Mouse (Mus musculus) neural tube, embryonic 11.5 days (tissue): ENCODE results near the gene Dnajb1. TPM values are rescaled to one million over a fixed set of nuclear protein-coding genes. Genes with fewer than 3 reads are reported as not detected.
"Not testable (repeated sequence)": the region's sequence is repeated elsewhere in the genome, so short reads cannot be mapped to it uniquely, and the experiment has no call there.

Experiments used
- ATAC-seq: fragments of 200-750 bp; cut with Nextera tagmentation; 2 replicates; pipeline ENCODE4 v1.8.0; 2017; ENCODE audit warnings: moderate number of reproducible peaks, mild to moderate bottlenecking, moderate TSS enrichment, moderate library complexity; ENCODE audit not compliant: insufficient read depth, low FRiP score, low TSS enrichment
- DNase-seq: peaks from one replicate; pipeline ENCODE4 v3.0.0-alpha.2; 2015; ENCODE audit warnings: low spot score
- H3K27ac ChIP-seq: fragments of 300-500 bp; sonication (generic); 2 replicates; pipeline ENCODE4 v1.5.1; 2014; ENCODE audit warnings: low read depth, mild to moderate bottlenecking, low read length
- H3K27me3 ChIP-seq: fragments of 300-500 bp; sonication (generic); 2 replicates; pipeline ENCODE4 v1.6.1; 2014; ENCODE audit warnings: mild to moderate bottlenecking, low read length, mixed read lengths; ENCODE audit not compliant: control insufficient read depth, insufficient read depth
- H3K36me3 ChIP-seq: fragments of 300-500 bp; sonication (generic); 2 replicates; pipeline ENCODE4 v1.6.1; 2014; ENCODE audit warnings: mild to moderate bottlenecking, low read length, moderate library complexity, mixed read lengths; ENCODE audit not compliant: control insufficient read depth, insufficient read depth
- H3K4me1 ChIP-seq: fragments of 300-500 bp; sonication (generic); 2 replicates; pipeline ENCODE4 v1.6.1; 2014; ENCODE audit warnings: low read length, mixed read lengths; ENCODE audit not compliant: control insufficient read depth, insufficient read depth
- H3K4me2 ChIP-seq: fragments of 300-500 bp; sonication (generic); 2 replicates; pipeline ENCODE4 v1.6.1; 2014; ENCODE audit warnings: low read depth, mild to moderate bottlenecking, moderate library complexity
- H3K4me3 ChIP-seq: fragments of 300-500 bp; sonication (generic); 2 replicates; pipeline ENCODE4 v1.5.1; 2014; ENCODE audit warnings: low read depth, low read length
- H3K9ac ChIP-seq: fragments of 300-500 bp; sonication (generic); 2 replicates; pipeline ENCODE4 v1.6.1; 2014; ENCODE audit warnings: mild to moderate bottlenecking, low read length
- H3K9me3 ChIP-seq: fragments of 300-500 bp; sonication (generic); 2 replicates; pipeline ENCODE4 v1.6.1; 2016; ENCODE audit warnings: low read length; ENCODE audit not compliant: control insufficient read depth
- WGBS: fragments of 180-500 bp; shearing (Covaris S2); extraction: QIAGEN DNeasy Blood & Tissue Kit; methylation state at CpG from one replicate; pipeline ENCODE4 v1.1.7; 2014; 5-methylcytosine and 5-hydroxymethylcytosine counted together
- polyA plus RNA-seq: library from polyadenylated mRNA; unstranded; fragments of >200 nt; fragmentation: Nextera tagmentation; extraction: Ambion mirVana; gene quantifications from 2 replicates; pipeline ENCODE4 v1.2.1, GENCODE M21; 2014

Dnajb1 gene
- polyA plus RNA-seq, 1 experiment from 2014 or later, result 68.9 TPM

DNA sequence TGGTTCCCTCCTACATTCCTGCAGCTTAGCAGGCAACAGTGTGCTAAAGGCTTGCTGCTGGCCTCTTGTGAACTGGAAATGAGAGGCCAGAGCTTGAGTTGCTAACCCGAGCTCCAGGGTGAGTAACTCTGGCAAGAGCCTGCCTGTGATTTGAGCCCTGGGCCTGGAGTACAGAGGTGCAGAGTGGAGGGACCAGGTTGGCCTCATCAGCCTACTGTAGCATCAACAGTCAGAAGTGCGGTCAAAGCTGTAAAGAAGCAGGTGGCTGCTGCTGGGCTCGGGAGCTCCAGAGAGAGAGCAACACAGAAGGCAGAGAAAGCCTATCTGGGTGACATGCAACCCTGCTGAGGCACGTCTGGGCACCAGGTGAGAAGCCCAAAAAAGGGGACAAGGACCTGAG is 38.8 kb upstream of the Dnajb1 start:
- Histone ChIP-seq H3K9me3 (no peaks in the 10 kb centered on the region), H3K4me3 (no peak overlapping the region), H3K4me2 (no peak overlapping the region), H3K27me3 (no peaks in the 10 kb centered on the region), H3K9ac (no peak overlapping the region), H3K4me1 (peaks cover 9% of the 10 kb centered on the region), H3K36me3 (peaks cover 17% of the 10 kb centered on the region), H3K27ac (no peak overlapping the region)
- ATAC-seq (no peak), DNase-seq (no peak)
- WGBS, result 79% methylated on average over 4 of the region's 4 CpGs

DNA sequence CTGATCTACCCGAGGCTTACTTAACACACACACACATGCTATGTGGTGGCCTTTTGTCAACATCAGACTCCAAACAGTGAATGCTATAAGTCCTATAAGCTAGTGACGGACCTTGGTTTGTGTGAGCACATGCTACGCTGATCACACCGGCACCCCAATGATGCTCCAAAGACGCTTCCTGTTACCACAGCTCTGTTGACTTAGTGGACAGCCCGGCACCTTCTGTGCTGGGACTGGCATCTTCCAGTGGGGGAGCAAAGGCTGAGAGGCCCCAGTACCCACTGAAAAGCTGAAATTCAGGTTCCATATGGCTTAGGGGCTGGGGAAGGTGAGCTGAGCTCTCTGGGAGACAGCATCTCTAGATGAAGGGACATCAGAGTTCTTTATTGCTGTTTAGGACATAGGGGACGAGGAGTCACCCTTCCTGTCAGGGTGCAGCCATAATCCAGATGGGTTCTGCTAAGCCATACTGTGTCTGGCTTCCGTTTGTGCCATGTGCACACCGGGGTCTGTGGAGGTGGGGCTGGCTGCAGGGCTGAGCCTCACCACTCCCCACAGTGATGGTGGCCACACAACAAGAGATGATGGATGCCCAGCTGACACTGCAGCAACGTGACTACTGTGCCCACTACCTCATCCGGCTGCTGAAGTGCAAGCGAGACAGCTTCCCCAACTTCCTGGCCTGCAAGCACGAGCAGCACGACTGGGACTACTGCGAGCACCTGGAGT is 37.6 kb upstream of the Dnajb1 start:
- 92% methylated on average over 12 of the region's 15 CpGs for WGBS
- Histone ChIP-seq H3K27ac (no peak overlapping the region), H3K4me1 (peaks cover 9% of the 10 kb centered on the region), H3K4me3 (no peak overlapping the region), H3K4me2 (no peak overlapping the region), H3K36me3 (peaks cover 17% of the 10 kb centered on the region), H3K9ac (no peak overlapping the region), H3K27me3 (no peaks in the 10 kb centered on the region), H3K9me3 (no peaks in the 10 kb centered on the region)
- no peak for DNase-seq
- ATAC-seq, result no peak

DNA sequence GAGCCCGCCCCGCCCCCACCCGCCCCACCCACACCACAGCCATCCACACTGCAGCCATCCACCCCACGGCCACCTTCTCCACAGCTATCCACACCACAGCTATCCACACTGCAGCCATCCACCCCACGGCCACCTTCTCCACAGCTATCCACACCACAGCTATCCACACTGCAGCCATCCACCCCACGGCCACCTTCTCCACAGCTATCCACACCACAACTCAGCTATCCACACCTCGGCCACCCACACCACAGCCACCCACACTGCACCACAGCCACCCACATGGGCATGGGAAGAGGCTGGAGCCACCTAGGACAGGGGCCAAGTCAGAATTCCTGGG is 37.0 kb upstream of the Dnajb1 start:
- H3K27me3 ChIP-seq, H3K4me2 ChIP-seq, H3K4me3 ChIP-seq, H3K4me1 ChIP-seq, ATAC-seq, DNase-seq, H3K9ac ChIP-seq, H3K27ac ChIP-seq, H3K9me3 ChIP-seq: not testable (repeated sequence)
- 98% methylated on average over 5 of the region's 7 CpGs for WGBS
- H3K36me3 ChIP-seq, result peaks cover 17% of the 10 kb centered on the region

DNA sequence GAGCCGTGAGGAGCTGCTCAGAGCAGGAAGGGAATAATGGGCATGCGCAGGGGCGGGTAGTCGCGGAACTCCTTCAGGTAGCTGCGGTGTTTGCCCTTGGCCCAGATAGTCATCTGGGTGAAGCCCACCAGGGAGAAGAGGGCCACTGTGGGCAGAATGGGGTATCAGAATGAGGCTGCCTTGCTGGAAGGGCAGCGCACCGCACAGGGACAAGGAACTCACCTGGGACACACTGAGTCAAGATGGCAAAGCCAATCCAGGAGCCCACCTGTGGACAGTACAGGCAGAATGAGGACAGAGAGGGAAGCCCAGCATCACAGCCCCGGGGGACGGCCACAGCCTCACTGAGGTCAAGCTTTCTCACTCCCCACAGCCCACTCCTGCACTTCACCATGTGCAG is 36.2 kb upstream of the Dnajb1 start:
- no peak overlapping the region for H3K4me2 ChIP-seq
- no peak overlapping the region for H3K9ac ChIP-seq
- no peak overlapping the region for H3K27ac ChIP-seq
- 93% methylated on average over 10 of the region's 10 CpGs for WGBS
- H3K36me3 ChIP-seq, result peaks cover 17% of the 10 kb centered on the region
- peaks cover 11% of the 10 kb centered on the region for H3K4me1 ChIP-seq
- DNase-seq, result no peak
- H3K9me3 ChIP-seq, result no peaks in the 10 kb centered on the region
- no peaks in the 10 kb centered on the region for H3K27me3 ChIP-seq
- ATAC-seq, result no peak
- H3K4me3 ChIP-seq, result no peak overlapping the region

DNA sequence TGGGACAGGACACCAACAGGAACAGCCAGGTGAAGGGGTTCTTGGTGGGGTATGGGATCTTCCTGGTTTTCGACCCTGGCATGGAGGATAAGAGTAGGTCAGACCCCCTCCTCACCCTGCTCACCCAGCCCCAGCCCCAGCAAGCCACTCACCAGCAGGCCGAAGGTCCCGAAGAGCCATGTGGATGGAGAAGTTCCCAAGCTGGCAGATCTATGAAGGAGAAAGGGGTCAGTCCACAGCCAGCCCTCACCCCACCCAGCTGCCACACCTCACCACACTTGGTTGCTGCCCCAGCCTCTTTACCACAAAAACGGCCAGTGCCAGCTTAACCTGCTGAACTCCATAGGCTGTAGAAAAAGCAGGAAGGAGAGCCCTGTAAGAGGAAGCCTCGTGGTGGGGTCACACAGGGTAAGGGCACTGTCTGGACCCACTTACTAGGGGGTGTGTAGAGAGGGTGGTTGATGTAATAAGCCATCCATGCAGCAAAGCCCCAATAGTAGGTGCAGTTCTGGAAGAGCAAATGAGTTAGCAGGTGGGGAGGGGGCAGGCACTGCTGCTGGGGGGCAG is 35.7 kb upstream of the Dnajb1 start:
- DNase-seq, result no peak
- Histone ChIP-seq H3K4me1 (peaks cover 14% of the 10 kb centered on the region), H3K9me3 (no peaks in the 10 kb centered on the region), H3K4me3 (no peak overlapping the region), H3K27me3 (no peaks in the 10 kb centered on the region), H3K36me3 (peaks cover 17% of the 10 kb centered on the region), H3K27ac (no peak overlapping the region), H3K9ac (no peak overlapping the region), H3K4me2 (no peak overlapping the region)
- ATAC-seq, result no peak
- WGBS, result 95% methylated on average over 5 of the region's 5 CpGs

DNA sequence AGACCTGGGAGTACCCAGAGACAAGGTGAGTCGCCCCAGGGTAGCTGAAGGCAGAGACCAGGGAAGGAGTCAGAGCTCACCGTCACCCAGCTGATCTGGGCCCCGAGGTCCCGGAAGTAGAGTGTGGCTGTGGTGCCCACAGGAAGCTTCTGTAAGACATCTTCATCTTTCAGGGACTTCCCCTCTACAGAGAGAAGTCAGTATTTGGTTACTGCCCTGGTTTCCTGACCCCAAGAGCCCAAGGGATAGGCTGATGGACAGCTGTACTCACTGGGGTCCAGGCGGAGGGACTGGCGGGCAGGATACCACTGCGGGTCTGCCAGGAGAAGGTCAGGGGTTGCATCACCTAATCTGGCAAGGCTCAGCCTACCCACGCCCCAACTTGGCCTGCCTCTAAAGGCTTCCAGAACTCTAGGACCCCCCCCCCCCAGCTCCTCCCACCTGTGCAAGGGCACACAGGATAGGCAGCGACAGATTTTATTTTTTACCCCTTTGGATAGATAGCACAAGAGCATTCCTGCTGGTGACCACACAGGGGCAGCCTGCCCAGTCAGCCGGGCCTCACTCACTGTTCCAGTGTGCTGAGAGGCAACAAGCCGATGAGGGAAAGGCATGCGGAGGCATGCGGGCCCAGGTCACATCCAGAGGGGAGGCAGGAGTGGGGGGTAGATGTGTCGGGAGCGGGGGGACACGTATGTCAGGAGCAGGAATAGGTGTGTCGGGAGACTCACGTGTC is 34.7 kb upstream of the Dnajb1 start:
- Histone ChIP-seq H3K9me3 (no peaks in the 10 kb centered on the region), H3K4me2 (no peak overlapping the region), H3K9ac (no peak overlapping the region; the same call in 1 of the 2 replicates), H3K27ac (no peak overlapping the region), H3K4me3 (no peak overlapping the region), H3K27me3 (no peaks in the 10 kb centered on the region), H3K4me1 (peaks cover 13% of the 10 kb centered on the region), H3K36me3 (peaks cover 17% of the 10 kb centered on the region)
- 88% methylated on average over 18 of the region's 18 CpGs for WGBS
- ATAC-seq (no peak), DNase-seq (no peak)

DNA sequence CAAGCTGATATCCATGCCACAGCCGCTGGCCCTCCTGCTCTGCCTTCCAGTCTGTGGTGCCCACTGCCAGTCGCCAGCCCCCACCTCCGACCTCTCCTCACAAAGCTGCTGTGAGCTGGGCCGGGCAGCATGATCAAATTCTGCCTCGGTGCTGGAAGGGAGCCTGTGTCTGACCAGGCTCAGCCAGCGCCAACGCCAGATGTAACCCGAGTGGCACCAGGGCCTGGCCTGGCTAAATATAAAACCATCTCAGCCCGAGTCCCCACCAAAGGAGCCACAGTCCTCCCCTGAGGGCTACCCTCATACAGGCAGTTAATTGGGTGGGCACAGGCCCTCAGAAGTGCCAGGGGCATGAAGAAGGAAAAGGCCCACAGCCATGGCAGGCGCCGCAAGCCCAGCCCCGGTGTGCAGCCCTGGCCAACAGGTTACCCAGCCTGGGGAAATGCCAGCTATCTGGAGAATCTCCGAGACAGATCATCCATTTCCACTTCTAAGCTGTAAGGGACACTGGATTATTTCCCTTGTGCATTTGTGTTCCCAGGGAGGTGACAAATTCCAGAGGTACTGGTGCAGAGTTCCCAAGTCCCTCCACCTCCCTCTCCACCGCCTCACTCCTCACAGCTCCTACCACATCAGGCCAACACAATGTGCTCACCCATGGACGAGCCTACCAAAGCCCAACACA is 33.2 kb upstream of the Dnajb1 start:
- Histone ChIP-seq H3K27ac (no peak overlapping the region), H3K27me3 (no peaks in the 10 kb centered on the region), H3K4me1 (peaks cover 13% of the 10 kb centered on the region), H3K4me2 (no peak overlapping the region), H3K4me3 (no peak overlapping the region), H3K9me3 (no peaks in the 10 kb centered on the region), H3K9ac (no peak overlapping the region), H3K36me3 (peaks cover 17% of the 10 kb centered on the region)
- WGBS, result 84% methylated on average over 15 of the region's 15 CpGs
- ATAC-seq, result no peak
- DNase-seq, result no peak

DNA sequence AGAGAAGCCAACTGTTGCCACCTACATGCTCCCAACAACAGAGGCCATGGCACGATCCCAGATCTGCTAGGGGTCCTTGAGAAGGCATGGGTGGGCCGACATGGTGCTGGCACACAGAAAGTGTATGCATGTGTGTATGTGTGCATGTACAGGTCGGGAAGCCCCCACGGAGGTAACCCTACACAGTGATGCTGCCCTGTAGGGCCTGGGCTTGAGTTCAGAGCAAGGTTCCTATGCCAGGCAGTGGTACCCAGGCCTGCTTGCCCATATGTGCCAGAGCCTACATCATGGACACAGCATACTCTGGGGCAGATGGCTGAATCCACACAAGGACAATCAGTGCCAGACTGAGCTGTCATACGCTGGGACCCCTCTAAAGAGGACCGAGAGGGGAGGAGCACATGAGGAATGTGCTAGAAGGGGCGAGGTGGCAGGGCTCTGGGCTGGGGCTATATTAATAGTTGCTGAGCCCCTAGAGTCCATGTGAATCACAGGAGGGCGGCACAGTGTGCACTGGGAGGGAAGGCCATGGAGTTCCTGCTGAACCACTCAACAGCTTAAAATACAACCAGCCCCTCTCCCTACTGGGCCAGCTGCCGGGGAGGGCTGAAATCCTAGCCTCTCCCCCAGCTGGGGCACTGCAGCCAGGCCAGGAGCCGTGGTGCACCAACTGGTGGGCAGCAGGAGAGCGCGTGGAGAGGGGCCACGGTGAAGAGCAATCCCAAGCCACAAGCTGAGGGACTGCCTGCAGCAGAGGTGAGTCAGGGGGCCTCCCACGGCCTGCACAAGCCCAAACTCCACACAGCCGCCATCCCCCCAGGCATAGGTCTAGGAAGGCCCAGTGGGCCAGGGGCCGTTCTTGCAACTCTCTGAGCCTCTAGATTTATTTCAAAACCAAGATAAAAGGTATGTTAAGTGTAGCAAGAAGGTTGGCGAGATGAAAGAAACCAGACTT is 32.2 kb upstream of the Dnajb1 start:
- Histone ChIP-seq H3K27me3 (no peaks in the 10 kb centered on the region), H3K4me3 (no peak overlapping the region), H3K36me3 (peaks cover 10% of the 10 kb centered on the region; the same call in 1 of the 2 replicates), H3K27ac (no peak overlapping the region), H3K9ac (no peak overlapping the region), H3K4me1 (peaks cover 13% of the 10 kb centered on the region), H3K9me3 (no peaks in the 10 kb centered on the region), H3K4me2 (no peak overlapping the region)
- 72% methylated on average over 17 of the region's 17 CpGs for WGBS
- DNase-seq (no peak), ATAC-seq (no peak)
